Mouse (Mus musculus) lung, embryonic 14.5 days (tissue): ENCODE data around the gene Mgat4a. TPM values are rescaled to one million over a fixed set of nuclear protein-coding genes. Genes with fewer than 3 reads are reported as not detected.
"Not testable (repeated sequence)": the region's sequence is repeated elsewhere in the genome, so short reads cannot be mapped to it uniquely, and the experiment has no call there.

Experiments used
- ATAC-seq: fragments of 200-750 bp; cut with Nextera tagmentation; 2 replicates; pipeline ENCODE4 v1.8.0; 2017; ENCODE audit warnings: mild to moderate bottlenecking, moderate TSS enrichment, moderate library complexity; ENCODE audit not compliant: insufficient read depth
- DNase-seq: peaks from one replicate; pipeline ENCODE4 v3.0.0-alpha.2; 2015
- H3K27ac ChIP-seq: fragments of 300-500 bp; sonication (generic); 2 replicates; pipeline ENCODE4 v1.5.1; 2014; ENCODE audit warnings: low read depth, mild to moderate bottlenecking, moderate library complexity
- H3K27me3 ChIP-seq: fragments of 300-500 bp; sonication (generic); 2 replicates; pipeline ENCODE4 v1.6.1; 2014; ENCODE audit warnings: low read length, control low read depth; ENCODE audit not compliant: insufficient read depth
- H3K36me3 ChIP-seq: fragments of 300-500 bp; sonication (generic); 2 replicates; pipeline ENCODE4 v1.6.1; 2014; ENCODE audit warnings: control low read depth; ENCODE audit not compliant: insufficient read depth
- H3K4me1 ChIP-seq: fragments of 300-500 bp; sonication (generic); 2 replicates; pipeline ENCODE4 v1.6.1; 2014; ENCODE audit warnings: antibody characterized with exemption, control low read depth; ENCODE audit not compliant: insufficient read depth
- H3K4me2 ChIP-seq: fragments of 300-500 bp; sonication (generic); 2 replicates; pipeline ENCODE4 v1.6.1; 2014; ENCODE audit warnings: mild to moderate bottlenecking
- H3K4me3 ChIP-seq: fragments of 300-500 bp; sonication (generic); 2 replicates; pipeline ENCODE4 v1.5.1; 2014; ENCODE audit warnings: low read depth, low read length
- H3K9ac ChIP-seq: fragments of 300-500 bp; sonication (generic); 2 replicates; pipeline ENCODE4 v1.6.1; 2014
- H3K9me3 ChIP-seq: fragments of 300-500 bp; sonication (generic); 2 replicates; pipeline ENCODE4 v1.6.1; 2016; ENCODE audit warnings: low read depth, low read length, control low read depth
- CTCF ChIP-seq: IDR thresholded peaks from 2 replicates; pipeline ENCODE4 v1.5.1; 2016; ENCODE audit warnings: antibody characterized with exemption, low read depth
- WGBS: fragments of 180-500 bp; shearing (Covaris S2); extraction: QIAGEN DNeasy Blood & Tissue Kit; methylation state at CpG from one replicate; pipeline ENCODE4 v1.1.7; 2014; 5-methylcytosine and 5-hydroxymethylcytosine counted together
- polyA plus RNA-seq: library from polyadenylated mRNA; unstranded; fragments of >200 nt; fragmentation: Nextera tagmentation; extraction: Ambion mirVana; gene quantifications from 2 replicates; pipeline ENCODE4 v1.2.1, GENCODE M21; 2014

The Mgat4a gene
- polyA plus RNA-seq, 1 experiment from 2014 or later = 6.0 TPM

GRCm38 (mm10) chr1:37503656-37504055, 37.2 kb downstream of the Mgat4a start:
- H3K4me2 ChIP-seq = no peak overlapping the region
- H3K36me3 ChIP-seq = no peaks in the 10 kb centered on the region
- 64% methylated on average over 4 of the region's 4 CpGs for WGBS
- TF ChIP-seq CTCF = no peak
- ATAC-seq = no peak
- no peak overlapping the region for H3K9ac ChIP-seq
- H3K27me3 ChIP-seq = no peaks in the 10 kb centered on the region
- no peak for DNase-seq
- no peak overlapping the region for H3K4me3 ChIP-seq
- peaks cover 4% of the 10 kb centered on the region; the same call in 1 of the 2 replicates for H3K4me1 ChIP-seq
- no peaks in the 10 kb centered on the region for H3K9me3 ChIP-seq
- no peak overlapping the region for H3K27ac ChIP-seq

GRCm38 (mm10) chr1:37502354-37502753, 38.5 kb downstream of the Mgat4a start:
- no peak overlapping the region for H3K9ac ChIP-seq
- no peak for TF ChIP-seq CTCF
- H3K4me2 ChIP-seq = no peak overlapping the region
- DNase-seq (no peak), ATAC-seq (no peak)
- no peaks in the 10 kb centered on the region for H3K9me3 ChIP-seq
- H3K27me3 ChIP-seq = no peaks in the 10 kb centered on the region
- H3K4me1 ChIP-seq = peaks cover 4% of the 10 kb centered on the region; the same call in 1 of the 2 replicates
- 80% methylated on average over 9 of the region's 9 CpGs for WGBS
- no peaks in the 10 kb centered on the region for H3K36me3 ChIP-seq
- no peak overlapping the region for H3K4me3 ChIP-seq
- no peak overlapping the region for H3K27ac ChIP-seq

- Histone ChIP-seq H3K27me3 (no peaks in the 10 kb centered on the region), H3K9ac (no peak overlapping the region), H3K4me2 (0 out of 2 replicates have a peak overlapping the region, but pooled peaks have one; percentile 18), H3K4me3 (no peak overlapping the region), H3K9me3 (no peaks in the 10 kb centered on the region), H3K27ac (no peak overlapping the region), H3K36me3 (no peaks in the 10 kb centered on the region), H3K4me1 (peaks cover 4% of the 10 kb centered on the region; the same call in 1 of the 2 replicates)
- DNase-seq = peak; percentile 32
- no peak for ATAC-seq
- WGBS = 22% methylated on average over 8 of the region's 8 CpGs
- TF ChIP-seq CTCF = no peak
Observed at GRCm38 (mm10) chr1:37500723-37501122, 40.1 kb downstream of the Mgat4a start.

GRCm38 (mm10) chr1:37499395-37499794, 41.4 kb downstream of the Mgat4a start:
- not testable (repeated sequence) for ATAC-seq

GRCm38 (mm10) chr1:37498911-37499310, 41.9 kb downstream of the Mgat4a start:
- Histone ChIP-seq H3K4me2 (no peak overlapping the region), H3K4me1 (peaks cover 4% of the 10 kb centered on the region; the same call in 1 of the 2 replicates), H3K27ac (no peak overlapping the region), H3K9ac (no peak overlapping the region), H3K36me3 (no peaks in the 10 kb centered on the region), H3K4me3 (no peak overlapping the region), H3K27me3 (no peaks in the 10 kb centered on the region), H3K9me3 (no peaks in the 10 kb centered on the region)
- no peak for DNase-seq
- 74% methylated on average over 10 of the region's 10 CpGs for WGBS
- no peak for TF ChIP-seq CTCF
- no peak for ATAC-seq

More at GRCm38 (mm10) chr1:37499395-37499794, 41.4 kb downstream of the Mgat4a start:
- not testable (repeated sequence) for H3K36me3 ChIP-seq, H3K27me3 ChIP-seq, H3K9ac ChIP-seq, H3K4me2 ChIP-seq, H3K4me3 ChIP-seq, H3K9me3 ChIP-seq, H3K27ac ChIP-seq, DNase-seq, H3K4me1 ChIP-seq
- WGBS = 66% methylated on average over 1 of the region's 1 CpGs

GRCm38 (mm10) chr1:37496591-37497280, 44.1 kb downstream of the Mgat4a start:
- H3K4me1 ChIP-seq = peaks cover 4% of the 10 kb centered on the region; the same call in 1 of the 2 replicates
- H3K9me3 ChIP-seq = no peaks in the 10 kb centered on the region
- no peak for ATAC-seq
- H3K27ac ChIP-seq = no peak overlapping the region
- DNase-seq = no peak
- H3K27me3 ChIP-seq = no peaks in the 10 kb centered on the region
- WGBS = 50% methylated on average over 11 of the region's 11 CpGs
- H3K36me3 ChIP-seq = no peaks in the 10 kb centered on the region
- H3K4me2 ChIP-seq = no peak overlapping the region
- no peak for TF ChIP-seq CTCF
- no peak overlapping the region for H3K4me3 ChIP-seq
- no peak overlapping the region for H3K9ac ChIP-seq

- Histone ChIP-seq H3K4me2 (no peak overlapping the region), H3K4me3 (no peak overlapping the region), H3K9ac (no peak overlapping the region), H3K36me3 (no peaks in the 10 kb centered on the region), H3K4me1 (peaks cover 3% of the 10 kb centered on the region; the same call in 1 of the 2 replicates), H3K9me3 (no peaks in the 10 kb centered on the region), H3K27ac (no peak overlapping the region), H3K27me3 (no peaks in the 10 kb centered on the region)
- 75% methylated on average over 10 of the region's 10 CpGs for WGBS
- no peak for DNase-seq
- no peak for ATAC-seq
- no peak for TF ChIP-seq CTCF
Observed at GRCm38 (mm10) chr1:37495698-37496321, 45.0 kb downstream of the Mgat4a start.
